Mouse (Mus musculus): Measurements from ENCODE around the gene Cptp. TPM values are rescaled to one million over a fixed set of nuclear protein-coding genes. Genes with fewer than 3 reads are reported as not detected.

Gene Cptp
- total RNA-seq, 1 experiment from 2014 or later = 10.1 TPM

- peak; percentile 28; the same call in 1 of the 2 replicates for ATAC-seq (ENCODE audit: extremely low read depth, insufficient number of reproducible peaks, low FRiP score, poor library complexity, severe bottlenecking)
Observed at GRCm38 (mm10) chr4:155847591-155848352, 21.5 kb downstream of the Cptp start.

GRCm38 (mm10) chr4:155846871-155847578 is 22.2 kb downstream of the Cptp start, which contains the start of gene Dvl1:
Dvl1 (plus strand) TSS chr4:155847402.
- ATAC-seq (ENCODE audit: extremely low read depth, insufficient number of reproducible peaks, low FRiP score, poor library complexity, severe bottlenecking) = peak; percentile 67

DNA sequence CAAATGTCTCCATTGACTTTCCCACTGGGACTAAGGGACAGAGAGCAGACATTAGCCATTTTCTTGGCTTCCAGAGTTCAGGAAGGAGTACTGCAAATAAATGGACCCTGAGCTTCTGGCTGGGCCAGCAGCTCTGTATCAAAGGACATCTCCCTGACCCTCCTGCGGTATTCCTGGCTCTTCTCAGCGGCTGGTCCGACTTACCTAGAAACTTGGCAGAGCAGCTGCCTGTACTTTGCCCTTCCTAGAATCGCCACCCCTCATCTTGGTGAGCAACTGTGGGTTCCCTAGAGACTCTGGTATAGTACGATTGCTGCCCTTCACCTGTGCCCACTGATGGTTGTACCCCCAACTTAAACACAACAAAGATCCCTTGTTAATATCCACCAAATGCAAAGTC is 26.0 kb downstream of the Cptp start:
- ATAC-seq (ENCODE audit: extremely low read depth, insufficient number of reproducible peaks, low FRiP score, poor library complexity, severe bottlenecking) = no peak

DNA sequence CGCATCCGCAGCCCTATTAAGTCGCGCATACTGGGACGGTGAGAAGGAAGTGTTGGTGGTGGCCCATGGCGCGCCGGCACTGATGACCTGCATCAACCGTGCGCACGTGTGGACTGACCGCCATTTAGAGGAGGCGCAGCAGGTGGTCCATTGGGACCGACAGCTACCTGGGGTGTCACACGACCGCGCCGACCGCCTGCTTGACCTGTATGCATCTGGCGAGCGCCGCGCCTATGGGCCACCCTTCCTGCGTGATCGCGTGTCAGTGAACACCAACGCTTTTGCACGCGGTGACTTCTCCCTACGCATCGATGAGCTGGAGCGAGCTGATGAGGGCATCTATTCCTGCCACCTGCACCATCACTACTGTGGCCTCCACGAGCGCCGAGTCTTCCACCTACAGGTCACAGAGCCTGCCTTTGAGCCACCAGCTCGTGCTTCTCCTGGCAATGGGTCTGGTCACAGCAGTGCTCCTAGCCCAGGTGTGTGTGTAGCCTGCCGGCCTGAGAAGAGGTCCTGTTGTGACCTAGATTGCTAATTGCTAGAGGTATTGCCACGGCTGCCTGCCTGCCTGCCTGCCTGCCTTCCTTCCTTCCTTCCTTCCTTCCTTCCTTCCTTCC is 27.5 kb downstream of the Cptp start:
- no peak for ATAC-seq (ENCODE audit: extremely low read depth, insufficient number of reproducible peaks, low FRiP score, poor library complexity, severe bottlenecking)

GRCm38 (mm10) chr4:155841003-155841454 is 28.2 kb downstream of the Cptp start:
- peak; percentile 68 for ATAC-seq (ENCODE audit: extremely low read depth, insufficient number of reproducible peaks, low FRiP score, poor library complexity, severe bottlenecking)

DNA sequence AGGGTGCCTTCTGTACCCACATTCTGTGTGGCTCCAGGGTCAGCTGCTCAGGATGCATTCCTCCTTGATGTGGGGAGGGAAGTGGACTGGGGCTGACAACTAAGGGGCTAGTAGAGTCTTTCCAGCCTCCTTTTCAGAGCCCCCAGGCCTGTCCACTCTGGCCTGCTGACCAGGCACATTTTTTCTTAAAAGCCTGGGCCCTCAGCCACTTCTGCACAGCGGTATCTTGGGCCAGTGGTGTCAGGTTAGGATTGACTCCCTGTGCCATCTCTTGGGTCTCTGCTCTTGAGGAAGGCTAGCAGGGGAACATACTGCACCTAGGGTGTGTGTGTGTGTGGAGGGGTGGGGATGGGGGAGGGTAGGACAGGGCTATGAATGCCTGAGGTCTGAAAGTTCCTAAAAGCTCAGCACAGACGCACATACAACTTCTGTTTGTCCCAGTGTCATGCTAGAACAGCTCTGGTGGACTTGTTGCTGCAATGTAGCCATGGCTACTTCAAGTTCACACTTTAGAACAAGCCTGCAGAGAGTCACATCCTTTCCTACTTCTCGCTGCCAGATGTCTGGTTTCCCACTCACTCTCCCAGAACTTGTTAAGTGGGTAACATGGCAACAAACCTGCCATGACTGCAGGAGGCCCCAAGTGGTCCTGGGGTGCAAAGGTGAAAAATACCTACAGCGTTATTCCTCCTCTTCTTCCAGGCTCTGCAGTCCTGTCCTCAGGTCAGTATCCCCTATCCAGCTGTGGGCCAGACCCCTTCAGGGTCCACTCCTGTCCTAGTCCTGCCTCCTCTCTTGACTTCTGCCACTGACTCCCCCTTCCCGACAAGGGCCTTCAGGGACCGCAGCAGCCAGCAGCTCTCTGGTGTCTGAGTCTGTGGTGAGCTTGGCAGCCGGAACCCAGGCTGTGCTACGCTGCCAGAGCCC is 28.9 kb downstream of the Cptp start:
- no peak for ATAC-seq (ENCODE audit: extremely low read depth, insufficient number of reproducible peaks, low FRiP score, poor library complexity, severe bottlenecking)

GRCm38 (mm10) chr4:155839483-155839910 is 29.7 kb downstream of the Cptp start, which contains the start of gene Mxra8:
Mxra8 (plus strand) TSS chr4:155839680.
- ATAC-seq (ENCODE audit: extremely low read depth, insufficient number of reproducible peaks, low FRiP score, poor library complexity, severe bottlenecking) = no peak

- no peak for ATAC-seq (ENCODE audit: extremely low read depth, insufficient number of reproducible peaks, low FRiP score, poor library complexity, severe bottlenecking)
Observed at GRCm38 (mm10) chr4:155838187-155839153, 30.8 kb downstream of the Cptp start.

- no peak for ATAC-seq (ENCODE audit: extremely low read depth, insufficient number of reproducible peaks, low FRiP score, poor library complexity, severe bottlenecking)
Observed at GRCm38 (mm10) chr4:155837404-155838010, 31.7 kb downstream of the Cptp start.

- ATAC-seq (ENCODE audit: extremely low read depth, insufficient number of reproducible peaks, low FRiP score, poor library complexity, severe bottlenecking) = peak; percentile 30; the same call in 1 of the 2 replicates
Observed at GRCm38 (mm10) chr4:155833836-155834235, 35.4 kb downstream of the Cptp start.

GRCm38 (mm10) chr4:155833234-155833633 is 36.0 kb downstream of the Cptp start:
- ATAC-seq (ENCODE audit: extremely low read depth, insufficient number of reproducible peaks, low FRiP score, poor library complexity, severe bottlenecking) = peak; percentile 36; the same call in 1 of the 2 replicates

GRCm38 (mm10) chr4:155832321-155832720 is 36.9 kb downstream of the Cptp start:
- ATAC-seq (ENCODE audit: extremely low read depth, insufficient number of reproducible peaks, low FRiP score, poor library complexity, severe bottlenecking) = no peak

DNA sequence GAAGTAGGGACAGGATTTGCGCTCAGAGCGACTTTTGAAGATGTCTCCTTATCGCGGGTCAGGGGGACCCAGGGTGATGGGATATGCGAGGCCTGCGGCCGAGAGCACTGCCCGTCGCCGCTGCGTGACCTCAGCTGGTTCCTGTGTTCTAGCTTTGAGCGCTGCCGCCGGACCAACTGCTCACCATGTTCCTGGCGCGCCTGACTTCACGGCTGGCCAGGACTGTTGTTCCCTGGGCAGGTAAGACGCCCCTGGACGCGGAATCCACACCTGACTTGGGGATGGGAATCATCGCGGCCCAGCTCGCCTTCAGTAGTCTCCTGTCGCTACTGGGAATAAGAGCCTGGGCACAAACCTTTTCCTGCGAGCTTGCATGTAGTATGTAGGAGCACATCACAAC is 37.4 kb downstream of the Cptp start:
- ATAC-seq (ENCODE audit: extremely low read depth, insufficient number of reproducible peaks, low FRiP score, poor library complexity, severe bottlenecking) = no peak

GRCm38 (mm10) chr4:155831205-155831766 is 38.0 kb downstream of the Cptp start, which contains the start of gene Aurkaip1:
Aurkaip1 (plus strand) TSS chr4:155831272.
- peak; percentile 85 for ATAC-seq (ENCODE audit: extremely low read depth, insufficient number of reproducible peaks, low FRiP score, poor library complexity, severe bottlenecking)

DNA sequence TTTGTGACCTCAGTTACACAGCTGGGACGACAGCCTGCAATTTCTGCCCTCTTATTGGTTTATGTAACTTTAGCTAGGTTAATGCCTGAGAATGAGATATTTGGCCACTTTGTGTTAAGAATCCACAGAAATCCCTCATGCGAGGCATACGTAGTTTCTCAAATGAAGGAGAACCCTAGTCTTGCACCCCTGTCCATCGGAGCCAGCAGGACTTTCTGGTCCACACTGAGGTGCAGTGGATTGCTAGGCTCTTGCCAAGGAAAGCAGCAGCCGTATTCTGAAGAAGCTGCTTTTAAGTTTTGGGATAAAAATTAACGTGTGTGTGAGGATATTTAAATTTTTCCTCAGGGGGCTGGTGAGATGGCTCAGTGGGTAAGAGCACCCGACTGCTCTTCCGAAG is 38.6 kb downstream of the Cptp start:
- ATAC-seq (ENCODE audit: extremely low read depth, insufficient number of reproducible peaks, low FRiP score, poor library complexity, severe bottlenecking) = no peak

GRCm38 (mm10) chr4:155829866-155830265 is 39.4 kb downstream of the Cptp start:
- no peak for ATAC-seq (ENCODE audit: extremely low read depth, insufficient number of reproducible peaks, low FRiP score, poor library complexity, severe bottlenecking)

DNA sequence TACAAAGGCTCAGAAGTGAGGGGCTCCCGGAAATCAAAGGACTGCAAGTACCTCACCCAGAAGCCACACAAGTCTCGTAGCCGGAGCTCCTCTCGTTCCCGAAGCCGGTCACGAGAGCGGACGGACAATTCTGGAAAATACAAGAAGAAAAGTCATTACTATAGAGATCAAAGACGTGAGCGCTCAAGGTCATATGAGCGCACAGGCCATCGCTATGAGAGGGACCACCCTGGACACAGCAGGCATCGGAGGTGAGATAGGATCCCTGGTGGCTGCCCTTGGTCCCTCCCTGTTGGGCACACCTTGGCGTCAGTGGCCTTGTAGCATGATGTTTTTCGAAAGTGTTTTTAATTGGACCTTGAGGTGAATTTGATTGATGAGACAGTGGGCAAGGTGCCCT is 45.8 kb downstream of the Cptp start:
- no peak for ATAC-seq (ENCODE audit: extremely low read depth, insufficient number of reproducible peaks, low FRiP score, poor library complexity, severe bottlenecking)

Data from neutrophil, adult 5-6 weeks (primary cell).